Mouse (Mus musculus): Measurements from ENCODE around the gene Gpr68. TPM values are rescaled to one million over a fixed set of nuclear protein-coding genes. Genes with fewer than 3 reads are reported as not detected.

Gpr68 gene
- total RNA-seq, 2 experiments from 2014 or later: 2.4 to 2.8 TPM

DNA sequence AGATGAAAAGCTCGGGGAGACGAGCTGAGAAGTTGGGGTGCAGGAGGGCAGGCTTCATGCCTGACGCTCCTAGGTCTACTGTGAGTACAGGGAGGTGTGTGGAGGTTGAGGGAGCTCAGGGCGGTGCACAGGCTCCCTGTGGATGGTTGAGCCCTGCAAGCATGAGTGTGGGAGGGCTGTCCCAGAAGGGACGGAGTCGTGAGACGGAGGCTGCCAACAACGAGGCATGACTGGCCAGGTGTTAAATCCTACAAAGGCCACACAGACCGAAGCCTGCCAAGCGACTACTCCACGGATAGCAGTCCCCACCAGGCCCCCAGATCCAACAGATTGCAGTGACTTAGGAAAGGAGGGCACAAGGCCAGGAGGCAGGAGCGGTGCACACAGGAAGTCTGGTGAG is 2.7 kb upstream of the Gpr68 start:
- DNase-seq: no peak

DNA sequence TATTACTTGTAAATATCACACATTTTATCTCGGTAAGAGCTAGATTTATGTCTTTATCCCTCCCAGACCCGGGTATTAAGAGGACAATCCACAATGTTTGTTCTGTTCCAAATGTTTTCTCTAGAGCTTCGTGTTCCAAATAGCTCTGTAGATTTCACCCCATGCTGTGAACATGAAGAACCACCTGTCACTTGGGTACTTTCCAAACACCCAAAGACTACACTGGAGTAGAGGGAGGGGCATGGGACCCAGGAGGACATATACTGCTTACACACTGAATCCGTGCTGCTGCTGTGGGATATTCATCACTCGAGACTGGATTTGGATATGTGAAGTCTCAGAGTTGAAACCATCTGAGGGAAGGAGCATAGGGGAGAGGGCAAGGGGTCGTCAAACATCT is 1.8 kb upstream of the Gpr68 start:
- DNase-seq: no peak

DNA sequence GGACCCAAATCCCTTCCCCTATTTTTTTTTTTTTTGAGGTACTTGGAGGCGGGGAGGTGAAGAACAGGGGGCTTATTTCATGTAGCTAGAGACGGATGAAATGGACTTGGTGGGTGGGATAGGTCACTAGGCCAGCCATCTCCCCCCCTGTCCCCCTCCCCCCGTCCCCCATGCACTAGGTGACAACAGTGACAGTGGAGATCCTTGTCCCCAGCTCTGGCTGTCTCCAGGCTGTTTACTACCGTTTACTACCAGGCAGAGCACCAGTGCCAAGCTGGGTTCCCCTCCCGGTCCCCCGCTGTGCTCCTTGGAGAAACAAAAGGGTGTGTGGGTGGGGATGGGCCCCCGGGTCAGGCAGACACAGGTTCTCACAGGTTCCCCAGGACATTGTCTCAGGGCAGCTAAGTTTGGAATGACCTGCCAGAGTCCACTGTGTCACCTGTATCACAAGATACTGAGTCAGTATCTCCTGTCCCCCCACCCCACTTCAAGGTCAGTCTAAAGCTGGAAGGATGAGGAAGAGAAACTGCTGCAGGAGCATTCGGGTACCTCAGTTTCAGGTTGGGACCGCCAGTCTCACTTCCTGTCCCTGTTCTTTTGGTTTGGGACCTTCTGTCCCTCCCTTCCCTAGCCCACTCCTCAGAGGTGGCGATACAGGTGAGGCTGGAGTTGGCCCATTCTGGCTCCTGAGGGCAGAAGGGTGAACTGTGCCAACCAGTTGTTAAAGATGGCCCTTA is 468 bp upstream of the Gpr68 start:
- no peak for DNase-seq

DNA sequence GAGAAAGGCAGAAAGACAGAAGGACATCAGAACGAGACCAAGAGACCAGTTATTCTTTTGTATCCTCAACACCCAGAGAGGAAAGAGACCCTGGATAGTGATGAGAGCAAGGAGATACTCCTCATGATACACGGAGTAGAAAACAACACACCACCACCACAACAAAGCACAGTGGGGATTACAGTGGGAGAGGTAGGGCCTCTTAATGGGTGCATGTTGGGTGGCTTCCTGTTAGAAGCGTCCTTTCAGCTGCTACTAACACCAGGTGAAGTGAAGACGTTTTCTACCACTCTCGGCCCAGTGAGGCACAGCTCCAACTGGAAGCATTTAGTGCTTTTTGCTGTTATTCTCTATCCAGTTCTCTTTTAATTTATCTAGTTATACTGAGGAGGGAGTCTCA is 1.1 kb downstream of the Gpr68 start:
- DNase-seq: no peak

DNA sequence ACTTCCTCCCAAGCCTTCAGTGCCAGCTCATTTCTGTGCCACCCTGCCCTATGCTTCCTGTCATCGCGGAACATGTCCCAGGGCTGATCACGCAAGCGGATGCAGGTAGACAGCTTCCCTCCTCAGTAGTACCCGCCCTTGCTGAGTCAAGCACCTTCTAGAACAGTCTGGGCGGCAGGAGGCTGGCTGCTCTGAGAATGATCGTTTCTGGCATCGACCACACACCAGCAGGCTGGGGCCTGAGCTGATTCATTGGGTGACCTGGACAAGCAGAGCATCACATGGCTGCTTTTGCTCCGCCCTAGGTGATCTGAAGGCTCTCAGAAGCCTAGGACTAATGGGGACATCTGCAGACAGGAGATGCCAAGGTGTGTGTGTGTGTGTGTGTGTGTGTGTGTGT is 4.2 kb downstream of the Gpr68 start:
- DNase-seq: no peak

DNA sequence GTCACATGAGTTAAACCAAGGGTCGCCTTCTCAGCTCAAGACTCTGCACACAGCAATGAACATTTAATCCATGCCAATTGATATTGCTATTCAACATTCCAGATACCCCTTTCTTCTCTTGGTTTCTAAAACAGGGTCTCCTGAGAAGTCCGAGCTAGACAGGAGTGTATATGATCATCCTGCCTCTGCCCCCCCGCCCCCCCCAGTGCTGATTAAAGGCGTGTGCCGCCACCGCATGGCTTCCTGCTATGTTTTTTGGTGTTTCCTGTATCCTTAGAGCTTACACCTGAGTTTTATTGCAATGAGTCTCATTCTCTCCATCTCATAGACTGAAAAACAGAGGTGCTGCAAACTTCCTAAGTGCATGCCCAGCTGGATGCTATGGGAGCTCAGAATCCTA is 6.6 kb downstream of the Gpr68 start:
- no peak for DNase-seq

DNA sequence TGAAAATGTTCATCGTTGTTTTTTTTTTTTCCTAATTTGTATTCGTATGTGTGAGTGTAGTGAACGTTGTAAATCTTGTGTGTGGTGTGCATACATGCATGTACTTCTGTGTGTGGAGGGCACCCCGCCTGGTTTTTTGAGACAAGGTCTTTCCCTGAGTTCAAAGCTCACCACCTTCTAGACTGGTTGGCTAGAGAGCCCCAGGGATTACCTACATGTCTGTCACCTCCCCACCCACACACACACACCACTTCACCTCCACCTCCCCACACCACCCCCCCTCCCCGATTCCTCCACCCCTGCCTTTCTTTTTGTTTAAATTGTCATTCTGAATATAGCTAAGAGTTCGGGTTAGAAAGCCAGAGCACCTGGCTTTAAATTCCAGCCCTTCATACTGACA is 7.1 kb downstream of the Gpr68 start:
- no peak for DNase-seq

DNA sequence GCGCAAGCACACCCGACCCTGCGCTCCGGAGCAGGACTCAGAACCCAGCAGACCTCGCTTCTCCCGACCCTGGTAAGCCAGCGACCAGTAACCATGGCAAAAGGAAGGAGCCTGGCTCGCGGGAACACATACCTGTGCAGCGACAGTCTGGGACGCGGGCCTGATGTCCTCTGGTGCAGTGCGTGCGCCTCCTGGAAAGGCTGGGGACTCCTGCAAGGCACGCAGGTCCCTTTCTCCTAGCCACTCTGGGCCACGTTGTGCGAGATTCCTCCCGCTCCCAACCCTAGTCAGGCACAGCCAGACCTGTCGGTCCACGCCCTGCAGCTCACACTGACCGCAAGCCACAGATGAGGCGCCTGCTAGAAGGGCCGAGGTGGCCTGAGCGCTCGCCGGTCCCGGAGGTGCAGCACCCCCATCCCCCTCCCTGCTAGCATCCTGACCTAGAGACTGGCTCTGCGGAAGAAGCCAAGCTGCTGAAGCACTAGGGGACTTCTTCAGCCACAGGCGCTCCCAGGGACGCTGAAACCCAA is 8.8 kb downstream of the Gpr68 start:
- no peak for DNase-seq

DNA sequence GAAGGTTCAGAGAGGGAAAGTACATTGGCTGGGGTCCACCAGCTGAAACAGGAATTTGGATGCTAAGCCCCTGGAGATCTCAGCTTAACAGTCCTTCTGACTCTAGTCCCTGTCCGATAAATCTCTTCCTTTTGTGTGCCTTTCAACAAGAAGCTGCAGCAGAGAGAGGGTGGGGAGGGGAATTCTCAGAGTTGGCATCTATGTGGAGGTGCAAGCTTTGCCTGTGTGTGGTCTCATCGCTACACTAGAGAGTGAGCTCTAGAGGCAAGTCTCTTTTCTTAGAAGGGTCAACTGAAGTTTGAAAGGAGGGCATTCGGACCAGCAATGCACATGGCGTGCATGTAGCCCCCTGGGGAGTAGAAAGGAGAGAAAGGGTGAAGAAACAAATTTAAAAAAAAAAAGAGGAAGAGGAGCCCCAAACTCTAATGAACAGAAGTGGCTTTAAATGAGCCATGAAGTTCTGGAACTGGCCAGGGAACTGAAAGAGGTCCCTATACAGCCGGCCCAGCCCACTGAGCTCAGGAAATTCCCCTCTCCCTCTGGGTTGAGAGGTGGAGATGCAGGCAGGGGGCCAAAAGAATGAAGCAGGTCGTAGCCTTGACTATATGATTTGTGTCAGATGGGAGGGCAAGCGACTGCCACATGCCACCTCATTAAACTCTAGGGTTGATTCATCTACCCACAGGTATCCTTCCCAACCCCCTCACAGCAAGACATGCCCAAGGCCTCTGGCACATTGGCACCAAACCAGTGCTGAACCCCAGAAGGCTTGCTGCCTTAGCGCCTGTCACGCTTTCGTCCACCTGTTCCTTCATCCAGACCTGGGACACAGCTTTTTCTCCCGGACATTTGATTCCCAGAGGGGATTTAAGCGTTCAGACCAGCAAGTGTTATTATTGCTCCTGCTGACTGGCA is 10.0 kb downstream of the Gpr68 start:
- no peak for DNase-seq

DNA sequence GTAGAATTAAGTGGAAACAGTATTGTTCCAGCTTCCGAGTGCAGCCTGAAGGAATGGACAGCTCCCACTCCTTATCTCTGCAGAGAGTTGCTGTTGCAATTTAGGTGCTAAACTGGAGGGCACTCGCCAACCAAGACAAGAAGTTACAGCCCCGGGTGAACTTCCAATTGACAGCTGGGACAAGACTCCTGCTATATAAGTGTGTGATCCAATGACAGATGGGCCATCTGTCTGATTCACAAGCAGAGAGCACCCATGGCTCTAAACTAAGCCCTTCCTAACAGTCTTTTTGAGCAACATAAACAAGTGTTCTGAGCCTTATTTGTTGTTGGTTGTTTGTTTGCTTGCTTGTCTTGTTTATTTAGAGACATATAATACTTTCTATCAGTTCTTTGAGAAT is 11.3 kb downstream of the Gpr68 start:
- no peak for DNase-seq

DNA sequence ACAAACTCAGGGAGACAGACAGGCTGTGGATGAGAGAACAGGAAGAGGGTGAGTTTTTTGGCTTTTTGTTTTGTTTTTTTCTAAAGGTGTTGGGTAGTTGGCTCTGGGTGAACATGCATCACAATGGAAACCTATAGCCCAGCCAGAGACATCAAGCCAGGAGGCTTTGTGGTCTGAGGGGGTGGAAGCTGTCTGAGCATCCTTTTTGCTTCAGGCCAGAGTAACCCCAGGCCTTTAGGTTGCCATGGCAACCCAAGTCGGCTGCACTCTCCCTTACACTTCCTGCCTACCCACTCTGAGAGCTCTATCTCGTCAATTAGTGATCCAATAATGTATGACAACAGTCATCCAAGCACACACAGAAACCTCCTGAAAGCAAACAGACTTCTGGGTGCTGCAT is 12.5 kb downstream of the Gpr68 start:
- DNase-seq: no peak

DNA sequence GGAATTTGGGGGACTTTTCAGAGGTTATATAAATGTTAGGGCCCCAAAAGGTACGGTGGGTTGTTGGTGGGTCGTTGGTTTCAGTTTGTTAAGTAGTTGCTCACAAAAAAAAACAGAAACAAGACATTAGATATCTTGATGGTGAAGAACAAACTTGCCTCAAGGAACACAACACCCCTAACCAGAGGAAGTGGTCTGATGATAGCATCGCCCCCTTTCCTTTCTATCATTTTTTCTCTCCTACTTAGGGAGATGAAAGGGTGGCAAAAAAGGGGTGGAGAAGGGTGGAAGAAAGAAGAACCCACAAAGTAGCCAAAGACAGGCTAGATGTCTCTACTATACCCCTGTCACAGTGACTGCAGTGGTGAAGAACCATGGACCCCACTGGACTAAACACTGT is 17.4 kb downstream of the Gpr68 start:
- no peak for DNase-seq

DNA sequence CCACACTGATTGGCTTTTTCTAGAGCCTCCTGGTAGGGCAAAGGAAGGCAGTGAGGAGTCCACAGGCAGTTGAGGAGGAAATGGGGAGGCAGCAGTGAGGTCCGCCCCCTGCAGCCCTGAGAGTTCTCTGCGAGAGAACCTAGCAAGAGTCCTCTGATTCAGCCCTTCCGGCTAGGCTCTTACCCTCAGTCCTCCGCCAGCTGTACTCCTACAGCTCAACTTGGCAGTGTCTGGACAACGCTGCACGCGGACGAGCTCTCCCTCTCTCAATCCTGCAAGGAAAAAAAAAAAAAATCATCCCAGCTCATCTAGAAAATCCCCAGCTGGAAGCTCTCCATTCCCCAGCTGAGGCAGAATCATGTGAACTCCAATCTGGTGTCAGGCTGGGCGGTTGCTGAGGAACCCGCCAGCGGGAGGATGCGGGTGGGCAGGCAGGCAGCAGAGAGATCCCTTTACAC is 20.2 kb downstream of the Gpr68 start:
- DNase-seq: peak; percentile 44

DNA sequence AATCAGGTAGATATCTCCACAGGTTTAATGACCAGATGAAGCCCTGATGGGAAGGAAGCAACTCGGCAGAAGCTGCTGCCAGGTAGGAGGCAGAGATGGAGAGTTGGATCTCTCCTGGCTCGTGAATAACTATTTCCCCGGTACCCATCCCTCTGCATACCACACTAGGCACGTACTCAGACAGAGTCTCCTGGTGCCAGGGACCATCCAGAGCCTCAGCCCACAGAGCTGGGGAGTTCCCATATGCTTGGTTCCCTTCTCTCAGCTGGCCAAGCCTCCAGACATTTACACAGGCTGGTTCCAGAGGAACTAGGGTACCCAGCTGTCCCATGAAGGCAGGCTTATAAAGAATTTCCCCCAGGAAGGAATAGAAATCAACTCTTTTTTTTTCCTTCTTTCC is 21.1 kb downstream of the Gpr68 start:
- no peak for DNase-seq

DNA sequence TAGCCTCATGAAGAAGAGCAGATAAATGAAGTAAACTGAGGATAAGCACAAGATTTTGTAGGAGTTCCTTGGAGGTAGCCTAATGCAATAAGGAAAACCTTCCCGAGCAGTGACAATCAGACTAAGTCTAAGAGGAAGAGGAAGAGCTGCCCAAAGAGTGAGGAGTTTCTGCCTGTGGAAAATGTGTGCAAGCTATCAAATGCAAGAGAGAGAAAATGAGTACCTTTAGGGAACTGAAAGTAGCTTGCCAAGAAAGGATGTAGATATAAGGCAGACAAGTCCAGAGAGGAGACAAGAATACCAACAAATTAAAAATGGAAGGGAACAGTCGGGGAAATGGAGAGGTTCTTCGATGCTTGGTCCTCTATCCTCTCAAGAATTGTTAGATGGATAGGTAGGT is 22.4 kb downstream of the Gpr68 start:
- DNase-seq: no peak

DNA sequence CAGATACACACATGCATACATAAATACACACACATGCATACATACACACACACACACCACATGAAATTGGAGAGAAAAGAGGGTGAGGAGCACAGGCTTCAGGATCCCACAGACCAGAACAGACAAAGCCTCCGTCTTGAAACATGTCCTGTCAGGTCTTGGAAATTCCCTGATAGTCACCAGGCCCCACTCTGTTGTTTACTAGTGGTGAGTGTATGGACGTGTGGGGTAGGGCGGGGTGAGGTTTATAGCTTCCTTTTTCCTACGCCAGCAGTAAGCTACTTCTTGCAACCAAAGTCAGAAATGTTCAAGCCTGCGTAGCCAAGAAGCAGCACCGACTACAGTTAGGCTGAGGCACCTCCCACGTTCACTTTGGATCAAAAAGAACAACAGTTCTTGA is 24.8 kb downstream of the Gpr68 start:
- DNase-seq: no peak

DNA sequence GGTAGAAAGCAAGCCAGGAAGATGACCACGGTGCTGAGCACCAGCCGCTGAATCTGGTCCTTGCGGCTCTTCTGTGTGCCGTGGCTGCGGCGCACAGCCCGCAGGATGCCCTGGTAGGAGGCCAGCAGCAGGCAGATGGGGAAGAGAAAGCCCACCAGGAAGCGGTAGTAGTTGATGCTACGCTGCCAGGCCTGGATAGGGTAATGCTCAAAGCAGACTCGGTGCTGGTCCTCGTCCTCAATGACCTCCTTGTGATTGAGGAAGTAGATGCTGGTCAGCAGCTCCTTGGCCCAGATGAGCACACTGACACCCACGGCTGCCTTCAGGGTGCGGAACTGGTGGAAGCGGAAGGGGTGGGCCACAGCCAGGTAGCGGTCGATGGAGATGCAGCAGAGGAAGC is 29.4 kb downstream of the Gpr68 start:
- no peak for DNase-seq

DNA sequence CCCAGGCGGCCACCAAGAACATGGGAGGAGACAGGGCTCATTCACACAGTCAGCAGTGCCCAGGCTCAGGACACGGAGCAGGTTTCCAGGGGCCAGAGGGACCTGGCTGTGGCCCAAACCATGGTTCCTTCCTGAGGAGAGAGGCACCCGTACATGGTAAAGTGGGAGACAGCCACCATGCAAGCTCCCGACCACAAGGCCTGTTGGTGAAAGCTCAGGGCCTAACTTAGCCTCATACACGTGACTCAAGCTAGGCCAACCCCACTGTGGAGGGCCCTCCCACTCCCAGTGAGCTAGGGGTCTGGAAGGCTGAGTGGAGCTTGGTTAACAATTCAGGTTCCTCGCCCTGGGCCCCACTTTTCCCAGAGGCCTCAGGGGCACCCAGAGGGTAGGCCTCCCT is 30.1 kb downstream of the Gpr68 start:
- no peak for DNase-seq

DNA sequence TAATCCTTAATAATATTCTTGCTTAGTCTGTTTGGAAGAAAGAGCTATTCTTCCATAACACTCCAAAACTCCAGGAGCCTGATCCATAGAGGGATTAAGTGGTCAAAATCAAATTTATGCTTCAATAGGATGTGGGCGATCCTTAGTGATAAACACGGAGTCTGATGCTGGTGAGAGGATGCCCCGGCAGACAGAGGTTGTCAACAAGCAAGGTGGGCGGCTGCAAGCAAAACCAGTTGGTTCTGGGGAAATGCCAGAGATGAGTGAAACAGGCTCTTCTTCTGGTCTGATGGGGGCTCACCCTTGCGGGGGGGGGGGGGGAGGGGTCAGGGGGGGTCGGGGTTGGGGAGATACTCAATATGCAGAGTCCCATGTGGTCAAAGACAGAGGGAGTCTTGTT is 32.0 kb downstream of the Gpr68 start:
- no peak for DNase-seq

DNA sequence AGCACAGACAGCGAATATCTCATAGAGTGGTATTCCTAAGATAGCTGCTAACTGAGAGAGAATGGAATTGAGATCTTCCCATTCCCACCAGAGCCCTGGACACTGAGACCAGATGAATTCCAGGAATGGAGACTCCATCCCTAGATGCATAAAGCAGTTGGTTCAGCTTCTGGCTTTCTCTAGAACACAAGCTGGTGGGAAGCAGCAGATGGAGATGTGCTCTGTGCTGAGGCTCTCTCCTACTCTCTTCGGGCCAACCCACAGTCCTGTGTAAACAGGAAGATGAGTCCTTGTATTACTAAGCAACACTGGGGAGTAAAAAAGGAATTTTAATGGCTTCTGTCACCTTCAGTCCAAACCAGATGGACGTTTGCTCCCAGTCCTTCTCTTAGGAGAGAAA is 32.4 kb downstream of the Gpr68 start:
- no peak for DNase-seq

DNA sequence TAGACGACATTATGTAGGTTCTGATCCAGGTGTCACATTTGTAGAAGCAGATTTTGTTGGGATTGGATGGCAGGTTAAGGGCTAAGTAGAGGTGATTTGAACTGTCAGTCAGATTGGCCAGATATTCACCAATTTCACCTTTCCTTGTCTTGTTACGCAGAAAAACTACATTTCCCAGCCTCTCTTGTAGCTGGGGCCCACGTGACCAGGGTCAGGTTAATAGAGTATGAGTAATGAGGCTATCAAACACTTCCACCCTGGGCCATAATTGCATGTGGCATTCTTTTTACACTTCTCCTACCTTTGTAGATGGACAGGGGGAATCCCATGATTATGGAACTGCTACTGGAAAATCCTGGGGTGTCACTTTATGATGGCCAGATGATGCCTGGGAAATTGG is 34.4 kb downstream of the Gpr68 start:
- DNase-seq: no peak

DNA sequence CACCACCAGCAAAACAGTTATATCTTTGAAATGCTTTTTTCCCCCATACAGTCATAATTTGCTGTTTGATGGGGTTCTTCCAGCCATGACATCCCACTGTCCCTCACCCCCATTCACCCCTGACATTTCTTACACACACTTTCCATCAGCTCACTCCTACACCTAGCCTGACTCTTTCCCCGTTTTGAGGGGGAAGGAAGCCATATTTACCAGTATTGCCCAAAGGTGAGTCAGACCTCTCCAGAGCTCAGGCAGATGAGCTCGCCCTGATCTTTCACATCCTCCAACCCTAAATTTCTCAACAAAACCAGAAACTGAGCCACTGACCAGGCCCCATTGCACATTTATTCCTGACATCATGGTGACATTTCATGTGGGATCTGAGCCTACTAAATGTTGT is 36.2 kb downstream of the Gpr68 start:
- DNase-seq: no peak

DNA sequence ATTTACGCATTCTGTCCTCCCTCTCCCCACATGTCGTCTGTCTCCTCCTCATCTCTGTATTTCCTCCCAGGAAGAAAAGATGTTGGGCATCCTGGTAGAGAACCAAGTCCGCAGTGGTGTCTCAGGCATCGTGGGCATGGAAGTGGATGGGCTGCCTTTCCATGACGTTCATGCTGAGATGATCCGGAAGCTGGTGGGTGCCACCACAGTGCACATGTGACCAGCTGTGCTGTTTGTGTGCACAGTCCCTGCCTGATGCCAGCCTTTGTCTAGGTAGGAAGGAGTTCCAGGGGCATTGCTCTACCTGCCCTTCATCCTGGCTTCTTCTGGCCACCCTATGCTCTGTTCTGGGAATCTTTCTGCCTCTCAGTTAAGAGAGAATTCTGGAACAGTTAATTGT is 36.8 kb downstream of the Gpr68 start:
- DNase-seq: no peak

Data from heart, postnatal 4 days (tissue).